Mouse (Mus musculus) activated CD4-positive, CD25-positive, alpha-beta regulatory T cell, adult 9 weeks (primary cell): ENCODE measurements around the gene Ampd3. TPM values are rescaled to one million over a fixed set of nuclear protein-coding genes. Genes with fewer than 3 reads are reported as not detected.

Experiments used
- polyA plus RNA-seq: library from polyadenylated mRNA; unstranded; fragments of 100-300 nt; shearing (Covaris generic); gene quantifications from one replicate; pipeline ENCODE4 v1.2.1, GENCODE M21; 2017

Ampd3 gene
- 3.5 TPM for polyA plus RNA-seq

GRCm38 (mm10) chr7:110768001-110768400 lies at the start of gene Ampd3:
Ampd3 (plus strand) TSS chr7:110768206.

GRCm38 (mm10) chr7:110843916-110844874 lies 76.2 kb downstream of the Ampd3 start, which contains the start of gene Rnf141:
Rnf141 (minus strand) TSS chr7:110844457.

Other genes starting within 250 kb of the Ampd3 start
- 2.1 TPM for gene Sbf2, start 153.3 kb upstream of the Ampd3 start, polyA plus RNA-seq
- gene Adm, start 140.5 kb upstream of the Ampd3 start, polyA plus RNA-seq: not detected
- 18.3 TPM for gene Rnf141, start 76.3 kb downstream of the Ampd3 start, polyA plus RNA-seq
- not detected for gene Lyve1, start 95.0 kb downstream of the Ampd3 start, polyA plus RNA-seq
- 1.5 TPM for gene Mrvi1, start 214.3 kb downstream of the Ampd3 start, polyA plus RNA-seq